ENCODE assay signal across 22 mouse cellular contexts in the genomic region with DNA sequence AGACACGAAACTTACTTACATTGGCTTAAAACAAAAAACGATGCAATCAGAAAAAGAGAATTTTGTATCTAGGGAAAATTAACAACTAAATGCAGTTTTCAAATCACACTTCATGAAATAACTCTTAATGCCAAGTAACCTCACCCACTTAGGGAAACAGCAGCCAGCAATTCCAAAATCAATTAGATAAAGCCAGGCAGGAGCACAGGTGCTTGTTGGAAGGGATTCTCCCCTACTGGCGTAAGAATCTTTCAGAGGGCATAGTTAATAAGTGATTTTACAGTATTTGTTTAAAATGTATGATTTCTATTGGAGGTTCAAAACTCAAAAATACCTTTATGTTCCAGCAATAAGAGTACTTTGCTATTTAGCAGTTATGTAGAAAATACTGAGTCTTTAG. TPM values are rescaled to one million over a fixed set of nuclear protein-coding genes. Genes with fewer than 3 reads are reported as not detected.
DNase-seq lines count a peak whose midpoint lies in the region; TF ChIP-seq lines count a peak whose summit lies in the region.
"Had no signal": no experiment of that assay in that cellular context is flagged by ENCODE, and none has a peak within 500 bp of the region (broad histone marks: within the 10 kb centered on the region; RNA-seq: fewer than 3 reads in every experiment).

No protein-coding gene starts in this region.

- no peak overlapping the region for H3K9ac ChIP-seq in liver, adult 2 months (ENCODE audit: low read depth, low read length)

- H3K27ac ChIP-seq in liver, adult 2 months (replicated peaks; ENCODE audit: insufficient read depth, low read depth, low read length): no peak overlapping the region

- peak; percentile 15 for DNase-seq in heart, adult 11 months
- DNase-seq in heart, postnatal 25 days (ENCODE audit: low spot score): no peak
- DNase-seq in liver, adult 2 months (ENCODE audit: extremely low read depth, low read depth, low spot score): peak; percentile 91
- DNase-seq in liver: no peak
- DNase-seq: adrenal gland, adult 2 months; adrenal gland, adult 8-10 months; adrenal gland, postnatal 10 days; adrenal gland, postnatal 14 days; adrenal gland, postnatal 25 days; adrenal gland, postnatal 36 days; B cell, adult 2 months; cerebellum, adult 11 months; cerebellum, adult 11-12 months; cerebellum, adult 18-20 months had no signal

- H3K4me3 ChIP-seq in liver, adult 2 months (ENCODE audit: insufficient read depth, low read depth, low read length): no peak overlapping the region

- no peak for TF ChIP-seq POLR2A in liver, adult 2 months (IDR thresholded peaks at IDR 0.05; ENCODE audit: extremely low read depth, insufficient read depth, low read length)

- H3K4me1 ChIP-seq in liver, adult 2 months (ENCODE audit: control insufficient read depth, insufficient read depth, low read length): peaks cover 33% of the 10 kb centered on the region

- TF ChIP-seq CTCF in liver, adult 2 months (IDR thresholded peaks at IDR 0.05; ENCODE audit: low read depth, low read length): no peak

- 60% methylated on average over 3 of the region's 3 CpGs for WGBS in liver, adult 2 months

- H3K79me2 ChIP-seq in liver, adult 2 months (ENCODE audit: control insufficient read depth, insufficient read depth, low read length): peaks cover 31% of the 10 kb centered on the region

- no peaks in the 10 kb centered on the region; the same call in 1 of the 2 replicates for H3K36me3 ChIP-seq in liver, adult 2 months (ENCODE audit: control insufficient read depth, insufficient read depth, low read length)

- intact Hi-C loops in heart, postnatal 25 days (cut with DNase I): no loop called here

- no peaks in the 10 kb centered on the region for H3K27me3 ChIP-seq in liver, adult 2 months (ENCODE audit: control insufficient read depth, insufficient read depth, low read length)
- H3K27me3 ChIP-seq: CH12.LX, Patski had no signal

RNA-seq across cellular contexts. Expression of gene Wasl, which starts 21.8 kb away (rescaled TPM):
- total RNA-seq in heart, postnatal 25 days (2021): 10 to 100 TPM; 25.5 to 35.8 TPM
- 36.9 and 40.9 TPM in 2 replicates for total RNA-seq in liver, adult 2 months (2014; rRNA removed)
- 29.4 and 44.5 TPM in 2 replicates for polyA plus RNA-seq in liver, adult 2 months (2012; rRNA removed)

RNA-seq across cellular contexts. Expression of gene Lmod2, which starts 45.4 kb away (rescaled TPM):
- total RNA-seq in heart, postnatal 25 days (2021): 100 to 1,000 TPM; 681 to 701 TPM
- 0.37 TPM in 1 of 2 replicates, not detected in the other for total RNA-seq in liver, adult 2 months (2014; rRNA removed)
- not detected in 2 replicates for polyA plus RNA-seq in liver, adult 2 months (2012; rRNA removed)
- total RNA-seq: adrenal gland, postnatal 14 days; CH12.LX; ES-E14; MEL had no signal
- polyA plus RNA-seq: activated CD4-positive, CD25-positive, alpha-beta regulatory T cell, adult 4 months; adrenal gland, adult 2 months; brain, embryonic 14.5 days; CD4-positive, CD25-positive, alpha-beta regulatory T cell, adult 4 months; G1E; Patski had no signal

Comparison
In these comparisons a context has a peak if more than half of its experiments do, and no peak if none do; other contexts are left out.
1. DNase-seq: peak in heart, adult 11 months (single experiment) and liver, adult 2 months (single experiment); none in heart, postnatal 25 days (single experiment) and liver (single experiment).
2. RNA of gene Lmod2, which starts 45.4 kb away (total RNA-seq): 681 to 701 TPM in heart, postnatal 25 days; 0.37 TPM in liver, adult 2 months; every median in the first group is over 100 times any median in the second.